Mouse (Mus musculus) heart, postnatal 14 days (tissue): ENCODE data around the gene Spag9. TPM values are rescaled to one million over a fixed set of nuclear protein-coding genes. Genes with fewer than 3 reads are reported as not detected.
"Not testable (repeated sequence)": the region's sequence is repeated elsewhere in the genome, so short reads cannot be mapped to it uniquely, and the experiment has no call there.

Experiments
- DNase-seq, 2 experiments: peaks; one replicate each; pipeline ENCODE4 v3.0.0; 2021 to 2022
- intact Hi-C: fragments of 180-260 bp; cut with DNase I; formaldehyde crosslinking; loops from one replicate; pipeline ENCODE4 v1.15.1; 2025
- total RNA-seq, 2 experiments: library from RNA; stranded (reverse); gene quantifications; 2 replicates each; pipeline ENCODE4 v1.2.3; 2021

The Spag9 gene
- total RNA-seq, 2 experiments from 2014 or later, result 145 to 146 TPM

DNA sequence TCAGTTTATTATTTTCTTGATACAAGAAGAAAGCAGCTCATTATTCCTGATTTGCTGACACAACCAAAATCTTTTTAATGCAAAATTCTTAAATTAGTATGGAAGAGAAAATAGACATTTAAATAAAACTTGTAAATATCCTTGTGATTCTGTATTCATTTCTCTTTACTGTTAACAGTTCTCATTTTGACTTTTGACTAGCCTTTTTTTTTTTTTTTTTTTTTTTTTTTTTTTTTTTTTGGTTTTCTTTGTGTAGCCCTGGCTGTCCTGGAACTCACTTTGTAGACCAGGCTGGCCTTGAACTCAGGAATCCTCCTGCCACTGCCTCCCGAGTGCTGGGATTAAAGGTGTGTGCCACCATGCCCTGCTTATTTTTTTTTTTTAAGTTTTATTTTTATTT lies 46.4 kb downstream of the Spag9 start:
- intact Hi-C loops, DNase-seq: not testable (repeated sequence)

DNA sequence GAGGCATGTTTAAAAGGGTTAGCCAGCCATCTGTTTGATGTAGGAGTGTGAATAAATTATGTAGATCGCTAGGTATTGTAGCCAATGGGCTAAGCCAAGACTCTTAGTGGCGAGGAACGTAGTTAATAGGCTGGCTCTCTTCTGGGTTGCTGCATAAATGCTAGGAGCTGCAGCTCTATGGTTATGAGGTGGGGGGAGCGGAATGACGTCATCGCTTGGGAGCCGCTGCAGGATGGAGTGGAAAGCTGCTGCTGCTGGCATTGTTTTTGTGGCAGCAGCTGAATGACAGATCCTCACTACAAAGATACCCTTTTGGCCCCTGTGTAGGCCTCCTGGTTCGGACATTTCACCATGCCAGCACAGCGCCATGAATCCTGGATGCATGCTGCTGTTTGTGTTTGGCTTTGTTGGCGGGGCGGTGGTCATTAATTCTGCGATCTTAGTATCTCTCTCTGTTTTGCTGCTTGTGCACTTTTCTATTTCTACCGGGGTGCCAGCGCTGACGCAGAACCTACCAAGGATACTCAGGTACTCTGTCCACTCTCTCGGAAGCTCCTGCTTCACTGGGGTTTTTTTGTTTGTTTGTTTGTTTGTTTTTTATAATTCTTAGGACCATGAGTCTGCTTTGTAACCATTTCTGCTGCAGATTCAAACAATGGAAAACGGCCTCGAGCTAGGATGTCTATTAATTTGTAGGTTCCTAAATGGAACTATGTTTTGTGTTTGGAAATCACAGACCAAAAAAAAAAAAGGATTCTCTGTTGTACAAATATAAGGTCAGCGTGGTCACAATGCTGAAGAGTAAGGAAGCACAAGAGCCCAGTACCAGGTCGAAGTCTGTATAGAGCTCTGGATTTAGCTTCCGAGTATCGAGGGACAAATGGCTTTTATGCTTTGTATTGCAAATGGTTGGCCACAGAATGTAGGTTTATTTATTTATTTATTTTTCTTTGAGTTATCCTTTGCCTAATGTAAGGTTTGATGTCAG lies 48.4 kb downstream of the Spag9 start:
- intact Hi-C loops, result no loop called here

DNA sequence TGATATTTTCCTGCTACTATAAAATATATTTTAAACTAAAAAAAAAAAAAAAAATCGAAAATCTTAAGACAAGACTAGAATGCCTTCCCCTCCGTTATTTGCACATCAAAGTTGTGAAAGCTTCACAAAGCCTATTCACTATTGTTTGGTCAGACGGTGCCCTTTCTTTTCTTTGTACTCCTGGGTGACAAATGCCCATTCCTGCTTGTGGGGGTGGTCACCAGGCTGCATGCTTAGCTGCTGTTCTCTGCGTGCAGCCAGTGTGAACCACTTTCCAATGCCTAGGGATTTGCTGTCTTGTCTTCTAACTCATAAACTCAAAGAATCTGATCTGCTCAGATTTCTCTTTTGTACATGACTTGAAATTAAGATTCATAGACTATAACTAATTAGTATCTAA lies 49.1 kb downstream of the Spag9 start:
- no peak for DNase-seq
- intact Hi-C loops, result no loop called here

More for the DNA sequence above, 48.4 kb downstream of the Spag9 start:
- DNase-seq, result peak; percentile 74 to 79

GRCm38 (mm10) chr11:94047288-94047687 lies 51.4 kb downstream of the Spag9 start:
- DNase-seq, result no peak
- intact Hi-C loops, result no loop called here

DNA sequence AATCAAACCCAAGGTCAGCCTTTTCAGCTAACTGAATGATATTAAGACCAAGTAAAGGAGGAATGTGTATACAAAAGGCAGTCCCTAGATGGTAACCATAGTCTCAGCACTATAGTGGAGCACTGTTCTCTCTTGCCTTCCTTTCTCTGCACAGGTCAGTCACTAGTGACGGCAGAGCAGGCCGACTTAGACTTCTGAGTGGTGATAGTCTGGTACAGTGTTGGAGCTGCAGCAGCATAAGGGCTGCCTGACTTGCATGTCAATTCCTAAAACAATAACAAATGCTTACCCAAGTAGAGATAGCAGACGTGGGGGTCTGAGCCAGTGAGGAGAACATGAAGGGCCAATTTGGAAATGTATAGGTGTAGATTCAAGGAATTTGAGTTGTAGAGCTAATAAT lies 58.3 kb downstream of the Spag9 start:
- no peak for DNase-seq
- intact Hi-C loops, result no loop called here

- intact Hi-C loops, result no loop called here
- DNase-seq, result no peak
Measured at GRCm38 (mm10) chr11:94054901-94055300, 59.0 kb downstream of the Spag9 start.

- DNase-seq, result no peak
- intact Hi-C loops, result no loop called here
Measured at GRCm38 (mm10) chr11:94063941-94064340, 68.0 kb downstream of the Spag9 start.

DNA sequence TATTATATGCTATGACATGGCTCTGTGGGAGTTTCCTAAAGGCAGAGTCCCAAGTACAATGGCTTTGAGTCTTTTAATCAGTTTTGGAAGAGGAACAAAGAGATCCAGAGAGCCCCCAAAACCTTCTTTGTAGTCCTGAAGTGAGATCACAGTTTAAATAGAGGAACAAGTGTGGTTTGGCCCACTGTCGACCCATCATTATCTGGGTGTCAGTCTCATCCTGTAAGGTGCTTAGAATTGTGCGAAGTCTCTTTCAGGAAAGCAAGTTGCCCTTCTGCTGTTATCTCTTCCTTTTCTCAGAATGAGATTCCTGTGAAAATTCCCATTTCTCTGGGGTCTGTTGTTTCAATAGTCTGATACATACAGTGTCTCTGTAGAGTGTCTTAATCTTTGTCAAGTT lies 74.6 kb downstream of the Spag9 start:
- intact Hi-C loops, result no loop called here
- DNase-seq, result no peak

DNA sequence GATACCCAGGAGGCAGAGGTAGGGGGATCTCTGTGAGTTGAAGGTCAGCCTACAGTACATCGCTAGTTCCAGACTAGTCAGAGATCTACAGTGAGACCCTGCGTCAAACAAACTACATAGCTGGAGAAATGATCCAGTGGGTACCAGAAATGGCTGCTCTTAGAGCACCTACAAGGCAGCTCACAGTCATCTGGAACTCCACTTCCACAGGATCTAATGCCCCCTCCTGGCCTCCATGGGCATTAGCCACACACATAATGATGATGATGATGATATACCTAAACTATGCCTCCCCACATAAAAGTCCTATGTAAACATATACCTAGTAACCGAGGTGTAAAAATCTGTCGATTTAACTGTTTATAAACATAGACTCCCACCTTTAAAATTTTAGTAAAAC lies 77.4 kb downstream of the Spag9 start:
- intact Hi-C loops, result no loop called here
- peak in 1 of 2 experiments; percentile 25 for DNase-seq

DNA sequence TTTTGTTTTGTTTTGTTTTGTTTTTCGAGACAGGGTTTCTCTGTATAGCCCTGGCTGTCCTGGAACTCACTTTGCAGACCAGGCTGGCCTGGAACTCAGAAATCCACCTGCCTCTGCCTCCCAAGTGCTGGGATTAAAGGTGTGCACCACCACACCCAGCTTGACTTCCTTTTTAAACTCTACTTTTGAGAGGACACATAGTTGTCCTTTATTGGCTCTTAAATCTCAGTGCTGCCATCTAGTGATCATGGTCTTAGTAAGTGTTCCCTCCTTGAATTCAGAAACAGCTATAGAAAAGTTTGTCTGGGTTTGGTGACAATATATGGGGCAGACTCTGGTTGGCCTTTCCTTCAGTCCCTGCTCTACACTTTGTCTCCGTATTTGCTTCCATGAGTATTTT lies 91.1 kb downstream of the Spag9 start:
- intact Hi-C loops, result loop anchor here (2.0 to 5.0 kb wide), 2 partner anchors 50 to 118 kb away; partner anchors contain the start of genes Gm20390 and Nme1
- DNase-seq, result peak in 1 of 2 experiments; percentile 40

DNA sequence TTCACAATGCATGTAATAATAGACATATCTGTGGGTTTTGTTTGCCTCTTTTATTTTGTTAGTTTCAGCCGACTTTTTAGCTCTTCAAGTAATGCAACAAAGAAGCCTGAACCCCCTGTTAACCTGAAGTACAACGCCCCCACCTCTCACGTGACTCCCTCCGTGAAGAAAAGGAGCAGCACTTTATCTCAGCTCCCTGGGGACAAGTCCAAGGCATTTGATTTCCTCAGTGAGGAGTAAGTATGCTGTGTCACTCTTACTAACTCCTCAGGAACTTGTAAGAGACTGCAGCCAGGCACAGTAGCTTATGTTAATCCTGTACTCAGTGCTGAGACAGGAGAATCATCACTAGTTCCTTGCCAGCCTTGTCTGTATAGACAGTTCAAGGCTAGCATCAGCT lies 94.6 kb downstream of the Spag9 start:
- intact Hi-C loops, result no loop called here
- DNase-seq, result no peak

GRCm38 (mm10) chr11:94097489-94097888 lies 101.6 kb downstream of the Spag9 start:
- intact Hi-C loops, result no loop called here
- DNase-seq, result no peak

DNA sequence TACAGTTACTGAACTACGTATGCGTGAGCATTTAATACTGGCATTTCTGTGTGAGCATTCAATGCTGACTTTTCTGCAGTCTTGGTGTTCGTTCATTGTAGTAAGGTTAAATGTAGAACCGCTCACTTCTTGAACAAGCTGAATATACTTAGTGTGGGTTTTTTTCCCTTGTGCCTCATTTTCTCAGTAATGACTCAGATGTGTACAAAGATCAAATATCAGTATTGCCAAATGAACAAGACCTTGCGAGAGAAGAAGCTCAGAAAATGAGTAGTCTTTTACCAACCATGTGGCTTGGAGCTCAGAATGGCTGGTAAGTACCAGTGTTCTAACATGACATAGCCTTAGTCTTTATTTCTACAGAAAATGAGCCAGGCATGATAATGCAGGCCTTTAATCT lies 102.9 kb downstream of the Spag9 start:
- intact Hi-C loops, result no loop called here
- no peak for DNase-seq

- DNase-seq, result no peak
- intact Hi-C loops, result no loop called here
Measured at GRCm38 (mm10) chr11:94113795-94114194, 117.9 kb downstream of the Spag9 start.

DNA sequence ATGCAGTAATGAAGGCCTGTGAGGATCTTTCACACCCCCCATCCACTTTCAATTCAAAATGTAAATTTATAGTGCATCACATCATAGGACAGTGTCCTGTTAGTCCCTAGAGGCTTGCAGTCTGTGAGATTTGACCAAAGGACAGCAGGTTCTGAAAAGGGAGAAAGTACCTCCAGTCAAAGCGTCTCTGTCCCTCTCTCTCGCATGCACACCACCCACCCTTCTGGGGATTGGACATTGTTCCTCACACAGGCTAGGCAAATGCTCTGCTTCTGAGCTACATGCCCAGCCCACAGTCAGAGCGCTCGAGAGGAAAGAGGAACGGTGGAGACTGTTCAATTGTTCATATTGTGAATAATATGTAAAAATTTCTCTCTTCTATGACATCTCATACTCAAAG lies 119.5 kb downstream of the Spag9 start:
- intact Hi-C loops, result no loop called here
- DNase-seq, result no peak

DNA sequence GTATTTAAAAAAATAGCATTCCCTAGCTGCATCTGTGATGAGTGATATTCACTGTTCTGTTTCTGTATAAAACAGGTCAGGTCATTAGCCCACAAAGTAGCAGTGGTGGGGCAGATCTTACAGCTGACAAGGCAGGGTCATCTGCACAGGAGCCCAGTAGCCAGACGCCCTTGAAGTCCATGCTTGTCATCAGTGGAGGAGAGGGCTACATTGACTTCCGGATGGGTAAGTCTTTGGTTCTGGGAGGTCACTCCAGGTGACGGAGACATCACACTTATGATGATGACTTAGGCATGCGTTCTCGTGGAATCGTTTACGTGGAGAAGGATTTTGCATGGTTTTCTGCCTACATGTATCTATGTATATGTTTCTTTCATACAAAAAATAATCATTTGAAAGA lies 120.8 kb downstream of the Spag9 start:
- intact Hi-C loops, result no loop called here
- DNase-seq, result no peak

- intact Hi-C loops, result no loop called here
- DNase-seq, result no peak
Measured at GRCm38 (mm10) chr11:94117836-94118235, 121.9 kb downstream of the Spag9 start.

GRCm38 (mm10) chr11:94118612-94119011 lies 122.7 kb downstream of the Spag9 start:
- no peak for DNase-seq
- intact Hi-C loops, result no loop called here

GRCm38 (mm10) chr11:94120690-94121089 lies 124.8 kb downstream of the Spag9 start:
- DNase-seq, result no peak
- intact Hi-C loops, result no loop called here

GRCm38 (mm10) chr11:94121501-94121900 lies 125.6 kb downstream of the Spag9 start:
- intact Hi-C loops, result no loop called here
- DNase-seq, result no peak

- intact Hi-C loops, result no loop called here
Measured at GRCm38 (mm10) chr11:94122341-94123030, 126.6 kb downstream of the Spag9 start.

More at GRCm38 (mm10) chr11:94122341-94123030, 126.6 kb downstream of the Spag9 start:
- no peak for DNase-seq
